Mouse (Mus musculus): Measurements from ENCODE around the gene Prkn.

- TF ChIP-seq POLR2A (IDR thresholded peaks at IDR 0.05; ENCODE audit: low read depth, low read length) (no peak), CTCF (IDR thresholded peaks at IDR 0.05; ENCODE audit: extremely low read depth, insufficient read length, insufficient replicate concordance, low read depth, low read length) (no peak)
Measured at GRCm38 (mm10) chr17:11504496-11504895, 664.3 kb downstream of the Prkn start.

All from small intestine, adult 2 months (tissue).